Mouse (Mus musculus) neural tube, embryonic 15.5 days (tissue): ENCODE measurements around the gene Rora. TPM values are rescaled to one million over a fixed set of nuclear protein-coding genes. Genes with fewer than 3 reads are reported as not detected.

Source experiments
- ATAC-seq: fragments of 200-750 bp; cut with Nextera tagmentation; 2 replicates; pipeline ENCODE4 v1.8.0; 2017; ENCODE audit warnings: mild to moderate bottlenecking, moderate TSS enrichment, moderate library complexity; ENCODE audit not compliant: low FRiP score
- H3K27ac ChIP-seq: fragments of 300-500 bp; sonication (generic); replicated peaks from 2 replicates; pipeline ENCODE4 v1.5.1; 2015; ENCODE audit warnings: mild to moderate bottlenecking, inconsistent platforms
- H3K27me3 ChIP-seq: fragments of 300-500 bp; sonication (generic); replicated peaks from 2 replicates; pipeline ENCODE4 v1.6.1; 2015; ENCODE audit warnings: inconsistent platforms
- H3K36me3 ChIP-seq: fragments of 300-500 bp; sonication (generic); 2 replicates; pipeline ENCODE4 v1.6.1; 2015; ENCODE audit warnings: inconsistent platforms
- H3K4me1 ChIP-seq: fragments of 300-500 bp; sonication (generic); 2 replicates; pipeline ENCODE4 v1.6.1; 2015; ENCODE audit warnings: inconsistent platforms
- H3K4me2 ChIP-seq: fragments of 300-500 bp; sonication (generic); 2 replicates; pipeline ENCODE4 v1.6.1; 2015; ENCODE audit warnings: inconsistent platforms, mild to moderate bottlenecking, moderate library complexity
- H3K4me3 ChIP-seq: fragments of 300-500 bp; sonication (generic); replicated peaks from 2 replicates; pipeline ENCODE4 v1.5.1; 2015; ENCODE audit warnings: mild to moderate bottlenecking, inconsistent platforms
- H3K9ac ChIP-seq: fragments of 300-500 bp; sonication (generic); replicated peaks from 2 replicates; pipeline ENCODE4 v1.6.1; 2015; ENCODE audit warnings: mild to moderate bottlenecking, inconsistent platforms
- H3K9me3 ChIP-seq: fragments of 300-500 bp; sonication (generic); replicated peaks from 2 replicates; pipeline ENCODE4 v1.6.1; 2016; ENCODE audit warnings: inconsistent platforms
- WGBS: fragments of 180-500 bp; shearing (Covaris S2); methylation state at CpG from one replicate; pipeline ENCODE4 v1.1.7; 2015; ENCODE audit warnings: mixed read lengths; 5-methylcytosine and 5-hydroxymethylcytosine counted together
- polyA plus RNA-seq: library from polyadenylated mRNA; unstranded; fragments of >200 nt; fragmentation: Nextera tagmentation; extraction: Ambion mirVana; gene quantifications from 2 replicates; pipeline ENCODE4 v1.2.1, GENCODE M21; 2015

Rora gene
- polyA plus RNA-seq, 1 experiment from 2014 or later, result 17.3 TPM

DNA sequence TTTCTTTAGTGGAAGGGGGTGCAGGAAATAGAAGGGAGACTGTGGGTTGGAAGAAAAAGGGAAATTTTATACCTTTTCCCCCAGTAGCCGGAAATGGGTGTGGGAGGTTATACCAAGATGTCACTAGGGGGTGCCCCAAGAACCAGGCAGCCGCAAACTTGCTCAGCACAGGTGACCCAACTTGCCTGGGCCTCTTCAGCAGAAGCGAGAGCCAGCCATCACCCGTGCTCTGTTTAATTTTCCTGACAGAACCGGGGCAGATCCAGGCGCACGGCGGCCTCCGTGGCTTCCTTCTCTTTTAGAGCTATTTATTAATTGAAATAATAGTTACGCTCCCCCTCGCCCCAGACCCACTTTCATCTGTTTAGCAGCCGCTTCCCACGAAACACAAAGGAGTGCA lies 313.0 kb downstream of the Rora start:
- Histone ChIP-seq H3K9ac (no peak overlapping the region), H3K9me3 (no peaks in the 10 kb centered on the region), H3K27ac (no peak overlapping the region), H3K4me3 (no peak overlapping the region), H3K4me1 (peaks cover 11% of the 10 kb centered on the region; the same call in 1 of the 2 replicates), H3K4me2 (no peak overlapping the region), H3K27me3 (no peaks in the 10 kb centered on the region), H3K36me3 (no peaks in the 10 kb centered on the region)
- WGBS, result 58% methylated on average over 13 of the region's 13 CpGs
- ATAC-seq, result no peak

DNA sequence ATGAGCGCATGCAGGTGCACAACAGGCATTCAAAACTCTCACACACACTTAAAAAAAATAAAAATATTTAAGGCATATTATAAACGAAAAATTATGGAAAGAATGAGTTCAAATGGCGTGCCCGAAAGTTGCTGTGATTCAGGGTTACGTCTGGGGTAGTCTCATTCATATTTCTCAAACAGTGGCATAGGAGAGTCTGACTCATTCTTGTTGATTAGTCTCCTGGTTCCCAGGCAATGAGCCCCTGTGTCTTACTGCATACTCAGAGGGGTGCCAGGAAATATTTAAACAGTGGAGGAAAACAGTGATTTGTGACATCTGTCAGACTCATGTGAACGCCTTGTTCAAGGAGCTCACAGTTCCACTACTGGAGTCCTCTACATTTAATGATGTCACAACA lies 316.5 kb downstream of the Rora start:
- 83% methylated on average over 6 of the region's 6 CpGs for WGBS
- ATAC-seq, result no peak
- H3K4me3 ChIP-seq, result no peak overlapping the region
- H3K27me3 ChIP-seq, result no peaks in the 10 kb centered on the region
- no peaks in the 10 kb centered on the region for H3K36me3 ChIP-seq
- H3K4me2 ChIP-seq, result no peak overlapping the region
- peaks cover 11% of the 10 kb centered on the region; the same call in 1 of the 2 replicates for H3K4me1 ChIP-seq
- H3K9me3 ChIP-seq, result no peaks in the 10 kb centered on the region
- H3K27ac ChIP-seq, result no peak overlapping the region
- H3K9ac ChIP-seq, result no peak overlapping the region

DNA sequence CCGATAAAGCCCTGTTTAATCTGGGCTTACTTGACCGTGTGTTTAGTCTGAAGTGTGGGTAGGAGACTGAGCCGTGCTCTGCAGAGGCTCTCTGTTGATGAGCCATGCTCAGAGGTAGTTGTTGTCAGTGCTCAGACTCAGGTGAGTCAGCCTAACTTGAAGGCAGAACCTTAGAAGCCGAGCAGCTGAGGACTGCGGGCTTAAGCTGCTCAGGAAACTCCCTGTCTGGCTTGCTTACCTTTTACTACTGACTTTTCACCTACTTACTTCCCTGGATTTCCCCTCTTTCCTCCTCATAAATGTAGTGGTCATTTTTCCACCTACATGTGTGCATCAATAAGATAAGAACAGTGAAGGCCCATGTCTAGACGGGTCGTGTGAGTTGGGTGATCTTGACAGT lies 318.7 kb downstream of the Rora start:
- Histone ChIP-seq H3K9ac (no peak overlapping the region), H3K4me2 (no peak overlapping the region), H3K9me3 (no peaks in the 10 kb centered on the region), H3K27me3 (no peaks in the 10 kb centered on the region), H3K36me3 (no peaks in the 10 kb centered on the region), H3K27ac (no peak overlapping the region), H3K4me1 (0 out of 2 replicates have a peak, but pooled peaks cover 3% of the 10 kb centered on the region), H3K4me3 (no peak overlapping the region)
- ATAC-seq, result no peak
- WGBS, result 90% methylated on average over 7 of the region's 7 CpGs

GRCm38 (mm10) chr9:68974517-68974916 lies 320.9 kb downstream of the Rora start:
- Histone ChIP-seq H3K27ac (no peak overlapping the region), H3K4me3 (no peak overlapping the region), H3K4me1 (0 out of 2 replicates have a peak, but pooled peaks cover 3% of the 10 kb centered on the region), H3K4me2 (no peak overlapping the region), H3K9me3 (no peaks in the 10 kb centered on the region), H3K9ac (no peak overlapping the region), H3K36me3 (no peaks in the 10 kb centered on the region), H3K27me3 (no peaks in the 10 kb centered on the region)
- ATAC-seq, result no peak
- 89% methylated on average over 2 of the region's 2 CpGs for WGBS

DNA sequence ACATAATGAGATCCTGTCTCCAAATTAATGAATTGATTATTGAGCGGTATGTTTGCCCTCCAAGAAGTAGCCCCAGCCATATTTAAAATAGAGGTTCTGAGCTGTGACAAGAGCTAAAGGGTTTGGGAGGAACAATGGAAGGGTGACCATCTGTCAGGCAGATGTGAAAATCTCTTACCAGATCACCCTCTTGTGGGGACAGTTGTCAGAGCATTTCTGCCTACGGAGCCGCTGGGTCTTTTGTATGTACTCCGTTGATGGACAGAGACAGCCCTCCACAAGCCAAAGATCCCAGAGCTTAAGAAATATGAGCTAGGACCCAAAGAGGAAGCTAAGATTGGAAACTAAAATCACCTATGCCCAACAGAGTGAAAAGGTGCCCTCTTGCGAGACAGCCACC lies 322.6 kb downstream of the Rora start:
- no peak overlapping the region for H3K4me3 ChIP-seq
- no peaks in the 10 kb centered on the region for H3K27me3 ChIP-seq
- no peaks in the 10 kb centered on the region for H3K9me3 ChIP-seq
- no peak for ATAC-seq
- H3K36me3 ChIP-seq, result no peaks in the 10 kb centered on the region
- H3K27ac ChIP-seq, result no peak overlapping the region
- whole genome bisulfite sequencing, result 64% methylated on average over 5 of the region's 5 CpGs
- 0 out of 2 replicates have a peak, but pooled peaks cover 3% of the 10 kb centered on the region for H3K4me1 ChIP-seq
- no peak overlapping the region for H3K9ac ChIP-seq
- H3K4me2 ChIP-seq, result no peak overlapping the region

GRCm38 (mm10) chr9:68976851-68977250 lies 323.3 kb downstream of the Rora start:
- 72% methylated on average over 4 of the region's 4 CpGs for WGBS
- H3K36me3 ChIP-seq, result no peaks in the 10 kb centered on the region
- H3K4me3 ChIP-seq, result no peak overlapping the region
- H3K9ac ChIP-seq, result no peak overlapping the region
- no peak overlapping the region for H3K4me2 ChIP-seq
- no peaks in the 10 kb centered on the region for H3K9me3 ChIP-seq
- ATAC-seq, result no peak
- H3K4me1 ChIP-seq, result 0 out of 2 replicates have a peak, but pooled peaks cover 3% of the 10 kb centered on the region
- no peaks in the 10 kb centered on the region for H3K27me3 ChIP-seq
- no peak overlapping the region for H3K27ac ChIP-seq

DNA sequence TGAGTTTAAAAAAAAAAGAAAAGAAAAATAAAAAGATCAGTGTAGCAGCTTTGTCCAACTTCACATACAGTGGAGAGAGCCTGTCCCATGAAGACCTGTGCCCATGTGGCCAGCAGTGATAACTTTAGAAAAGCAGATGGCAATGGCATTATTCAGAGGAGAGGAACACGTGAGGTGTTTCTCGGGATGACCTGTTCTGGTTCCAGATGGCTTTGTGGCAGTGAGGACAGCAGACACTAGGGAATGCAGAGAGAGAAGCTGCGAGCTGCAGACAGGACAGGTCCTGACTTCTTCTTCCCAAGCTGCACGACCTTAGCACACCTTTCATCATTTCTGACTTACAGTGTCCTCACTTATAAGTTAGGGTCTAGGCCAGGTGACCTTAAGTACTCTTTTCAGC lies 325.1 kb downstream of the Rora start:
- no peaks in the 10 kb centered on the region for H3K36me3 ChIP-seq
- no peaks in the 10 kb centered on the region for H3K9me3 ChIP-seq
- no peak overlapping the region for H3K4me3 ChIP-seq
- no peak overlapping the region for H3K9ac ChIP-seq
- 0 out of 2 replicates have a peak, but pooled peaks cover 3% of the 10 kb centered on the region for H3K27me3 ChIP-seq
- no peak overlapping the region for H3K4me2 ChIP-seq
- ATAC-seq, result no peak
- H3K4me1 ChIP-seq, result 0 out of 2 replicates have a peak, but pooled peaks cover 3% of the 10 kb centered on the region
- 81% methylated on average over 4 of the region's 4 CpGs for WGBS
- H3K27ac ChIP-seq, result no peak overlapping the region

DNA sequence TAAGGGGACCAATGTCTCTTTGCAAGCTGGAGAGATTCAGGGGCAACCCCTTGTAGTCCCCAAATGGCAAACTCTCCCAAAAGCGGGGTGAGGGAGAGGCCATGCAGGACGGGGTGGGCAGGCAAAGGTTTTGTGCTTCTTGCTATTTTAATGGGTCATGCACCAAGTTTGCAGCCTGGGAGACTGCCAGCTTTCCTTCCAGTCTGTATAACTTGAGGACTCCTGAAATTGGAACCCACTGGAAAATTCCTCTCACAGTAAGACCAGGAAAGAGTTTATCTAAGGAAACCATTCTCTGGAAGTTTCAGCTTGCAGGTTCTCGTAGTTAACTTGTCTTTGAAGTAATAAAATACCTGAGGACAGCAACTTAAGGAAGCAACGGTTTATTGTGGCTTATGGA lies 326.5 kb downstream of the Rora start:
- no peaks in the 10 kb centered on the region for H3K9me3 ChIP-seq
- no peak for ATAC-seq
- 76% methylated on average over 4 of the region's 4 CpGs for WGBS

DNA sequence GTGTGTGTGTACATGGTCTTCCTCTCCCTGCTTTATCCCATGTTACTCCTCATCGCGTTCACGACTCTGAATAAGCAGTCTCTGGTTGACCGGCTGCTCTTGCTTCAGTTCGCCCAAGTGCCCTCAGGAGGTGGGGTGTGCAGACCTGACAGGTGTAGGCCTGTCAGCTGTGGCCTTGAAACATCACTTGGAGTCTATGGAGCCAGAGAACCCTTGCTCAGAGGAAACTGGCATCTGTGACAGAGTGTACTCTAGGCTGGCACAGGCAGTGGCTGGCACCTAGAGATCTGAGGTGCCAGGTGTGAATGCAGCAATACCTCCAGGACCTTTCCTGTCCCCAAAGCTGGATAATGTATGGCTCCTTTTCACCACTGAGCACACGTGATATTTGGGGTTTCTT lies 331.5 kb downstream of the Rora start:
- no peak for ATAC-seq
- Histone ChIP-seq H3K4me1 (peaks cover 21% of the 10 kb centered on the region), H3K4me3 (no peak overlapping the region), H3K27me3 (0 out of 2 replicates have a peak, but pooled peaks cover 3% of the 10 kb centered on the region), H3K4me2 (no peak overlapping the region), H3K9ac (no peak overlapping the region), H3K27ac (no peak overlapping the region), H3K9me3 (no peaks in the 10 kb centered on the region), H3K36me3 (no peaks in the 10 kb centered on the region)
- 75% methylated on average over 6 of the region's 6 CpGs for WGBS

More for the DNA sequence above, 326.5 kb downstream of the Rora start:
- H3K4me3 ChIP-seq, result no peak overlapping the region
- H3K27me3 ChIP-seq, result 0 out of 2 replicates have a peak, but pooled peaks cover 3% of the 10 kb centered on the region
- no peak overlapping the region for H3K9ac ChIP-seq
- peaks cover 4% of the 10 kb centered on the region for H3K4me1 ChIP-seq
- H3K4me2 ChIP-seq, result no peak overlapping the region
- no peak overlapping the region for H3K27ac ChIP-seq
- H3K36me3 ChIP-seq, result no peaks in the 10 kb centered on the region

GRCm38 (mm10) chr9:68985796-68986195 lies 332.2 kb downstream of the Rora start:
- H3K27ac ChIP-seq, result no peak overlapping the region
- no peak for ATAC-seq

GRCm38 (mm10) chr9:68987290-68988042 lies 333.9 kb downstream of the Rora start:
- no peak for ATAC-seq
- H3K27me3 ChIP-seq, result 0 out of 2 replicates have a peak, but pooled peaks cover 3% of the 10 kb centered on the region
- WGBS, result 82% methylated on average over 6 of the region's 6 CpGs
- no peak overlapping the region for H3K27ac ChIP-seq
- no peak overlapping the region for H3K4me2 ChIP-seq
- no peaks in the 10 kb centered on the region for H3K9me3 ChIP-seq
- H3K9ac ChIP-seq, result no peak overlapping the region
- H3K36me3 ChIP-seq, result no peaks in the 10 kb centered on the region
- H3K4me1 ChIP-seq, result peaks cover 21% of the 10 kb centered on the region
- no peak overlapping the region for H3K4me3 ChIP-seq

More at GRCm38 (mm10) chr9:68985796-68986195, 332.2 kb downstream of the Rora start:
- Histone ChIP-seq H3K9ac (no peak overlapping the region), H3K4me1 (peaks cover 21% of the 10 kb centered on the region), H3K27me3 (0 out of 2 replicates have a peak, but pooled peaks cover 3% of the 10 kb centered on the region), H3K9me3 (no peaks in the 10 kb centered on the region), H3K36me3 (no peaks in the 10 kb centered on the region), H3K4me3 (no peak overlapping the region), H3K4me2 (no peak overlapping the region)
- 41% methylated on average over 3 of the region's 3 CpGs for WGBS
